Comparison of ENCODE assay signal across 8 mouse cellular contexts in the genomic region with DNA sequence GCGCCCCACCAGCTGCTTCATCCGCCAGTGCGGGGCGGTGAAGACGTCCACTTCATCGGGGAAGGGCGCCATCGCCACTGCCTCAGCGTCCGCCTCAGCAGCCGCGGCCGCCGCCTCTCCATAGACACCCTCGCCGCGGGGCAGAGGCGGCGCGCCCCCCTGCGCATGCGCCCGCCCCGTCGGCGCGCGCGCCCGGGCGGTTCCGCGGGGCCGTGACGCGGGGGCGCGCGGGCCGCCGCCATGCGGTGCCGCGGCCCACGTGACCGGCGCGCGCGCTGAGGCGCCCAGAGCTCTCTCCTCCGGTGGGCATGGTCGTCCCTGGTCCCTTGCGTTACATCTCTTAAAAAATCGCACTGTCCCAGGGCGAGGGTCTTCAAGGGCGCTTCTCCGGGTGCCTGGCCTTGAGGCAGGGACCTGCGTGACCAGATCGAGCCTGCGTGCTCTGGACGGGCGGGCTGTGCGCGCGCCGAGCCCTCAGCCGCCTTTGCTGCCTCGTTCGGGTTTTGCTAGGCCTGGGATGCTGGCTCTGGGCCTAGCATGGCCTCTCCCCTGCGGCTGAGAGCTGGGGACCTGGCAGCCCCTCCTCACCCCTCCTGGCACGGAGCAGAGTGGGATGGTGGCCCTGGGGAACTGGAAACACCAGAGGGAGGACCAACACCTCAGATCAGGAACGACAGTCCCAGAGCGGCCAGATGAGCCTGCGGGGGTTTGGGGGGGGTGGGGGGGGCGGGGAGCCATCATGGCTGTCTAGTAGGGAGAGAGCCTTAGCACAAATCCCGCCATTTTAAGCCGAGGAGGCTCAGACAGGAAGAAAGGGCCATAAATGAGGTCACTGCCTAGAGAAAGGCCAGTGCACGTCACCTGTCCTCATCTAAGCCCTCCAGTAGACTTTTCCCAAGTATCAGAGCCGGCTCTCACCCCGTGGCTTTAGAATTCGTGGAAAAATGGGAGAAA. TPM values are rescaled to one million over a fixed set of nuclear protein-coding genes. Genes with fewer than 3 reads are reported as not detected.
DNase-seq lines count a peak whose midpoint lies in the region; ATAC-seq lines count a peak whose summit lies in the region.

No protein-coding gene starts in this region.

- DNase-seq in adipocyte (ENCODE audit: low spot score): peak; percentile 78
- DNase-seq in gastrocnemius, adult 8-10 months (ENCODE audit: low spot score in 2 of 2): peak; percentile 52 to 70
- DNase-seq in induced T-regulatory cell, adult 2 months (ENCODE audit: low read depth): peak; percentile 89
- peak; percentile 69 to 78 for DNase-seq in left cerebral cortex, postnatal 14 days (ENCODE audit: low spot score in 2 of 2)
- DNase-seq in right cerebral cortex, postnatal 25 days: peak; percentile 83
- DNase-seq in urinary bladder, postnatal 36 days (ENCODE audit: low spot score in 2 of 2): peak; percentile 65 to 66

- peak; percentile 67 for ATAC-seq in common myeloid progenitor, adult 5-6 weeks (replicated peaks; ENCODE audit: low read depth, poor library complexity, severe bottlenecking)
- peak; percentile 80 for ATAC-seq in megakaryocyte-erythroid progenitor cell, adult 5-6 weeks (replicated peaks; ENCODE audit: low FRiP score, low TSS enrichment, poor library complexity, severe bottlenecking)

- intact Hi-C loops in left cerebral cortex, postnatal 14 days (cut with DNase I): no loop called here

RNA-seq across cellular contexts. Expression of a gene that starts 36.4 kb away (rescaled TPM):
- not detected in 2 replicates for total RNA-seq in common myeloid progenitor, adult 5-6 weeks (2017)
- total RNA-seq in gastrocnemius, adult 8-10 months (2022): not detected
- under 1 TPM in 1 of 2 experiments, not detected in 1; 0.30 TPM for total RNA-seq in left cerebral cortex, postnatal 14 days (2021)
- 1.7 TPM in 1 of 2 replicates, not detected in the other for total RNA-seq in megakaryocyte-erythroid progenitor cell, adult 5-6 weeks (2014; fragmentation: Nextera tagmentation)
- total RNA-seq in megakaryocyte-erythroid progenitor cell, adult 5-6 weeks (2017): 0.38 TPM in 1 of 2 replicates, not detected in the other

RNA-seq across cellular contexts. Expression of a gene that starts 39.2 kb away (rescaled TPM):
- 50.0 and 55.5 TPM in 2 replicates for total RNA-seq in common myeloid progenitor, adult 5-6 weeks (2017)
- 10 to 100 TPM; 33.6 to 43.3 (median 38.1) TPM for total RNA-seq in gastrocnemius, adult 8-10 months (2022)
- total RNA-seq in left cerebral cortex, postnatal 14 days (2021): 10 to 100 TPM; 76.6 to 83.0 TPM
- total RNA-seq in megakaryocyte-erythroid progenitor cell, adult 5-6 weeks (2014; fragmentation: Nextera tagmentation): 23.3 and 36.0 TPM in 2 replicates
- 27.5 and 52.1 TPM in 2 replicates for total RNA-seq in megakaryocyte-erythroid progenitor cell, adult 5-6 weeks (2017)

Comparison
In these comparisons a context has a peak if more than half of its experiments do, and no peak if none do; other contexts are left out.
1. Peak in every context shown above with its lines: DNase-seq and ATAC-seq.